Mouse (Mus musculus): ENCODE measurements around the gene 1600014C10Rik.

The 1600014C10Rik gene

DNA sequence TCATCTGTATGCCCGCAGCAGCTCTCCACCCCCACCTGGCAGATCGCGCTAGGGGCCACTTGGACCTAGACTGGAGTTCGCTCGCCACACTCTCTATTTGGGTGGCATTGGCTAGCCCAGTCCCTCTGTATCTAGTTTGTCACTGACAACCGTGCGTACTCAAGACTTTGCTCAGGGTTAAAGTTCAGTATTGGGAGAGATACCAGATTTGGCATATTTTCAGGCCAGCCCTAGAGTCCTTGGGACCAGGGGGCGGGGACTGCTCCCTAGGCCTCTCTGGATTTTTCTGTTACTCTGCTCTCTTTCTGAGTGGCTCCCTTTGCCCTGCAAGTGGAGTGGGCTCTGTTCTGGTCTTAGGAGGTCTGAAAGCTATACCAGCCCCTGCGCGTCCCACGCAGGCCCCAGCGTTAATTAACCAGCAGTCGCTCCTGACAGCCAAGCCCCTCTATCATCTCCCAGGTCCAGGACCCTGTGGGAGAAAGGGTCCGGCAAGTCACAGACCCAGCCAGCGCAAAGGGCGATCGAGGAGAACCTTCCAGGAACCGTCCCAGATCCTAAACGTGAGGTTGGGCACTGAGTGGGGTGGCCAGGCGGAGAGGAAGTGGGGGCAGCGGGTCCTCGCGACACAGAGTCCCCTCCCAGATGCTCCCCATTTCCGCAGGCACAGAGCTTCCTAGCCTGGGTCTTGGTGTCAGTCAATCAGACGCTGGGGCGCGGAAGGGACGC, at the start of gene 1600014C10Rik:
1600014C10Rik (plus strand) TSS at position 256 of the 726 bp plus-strand sequence.
- no peak for DNase-seq

DNA sequence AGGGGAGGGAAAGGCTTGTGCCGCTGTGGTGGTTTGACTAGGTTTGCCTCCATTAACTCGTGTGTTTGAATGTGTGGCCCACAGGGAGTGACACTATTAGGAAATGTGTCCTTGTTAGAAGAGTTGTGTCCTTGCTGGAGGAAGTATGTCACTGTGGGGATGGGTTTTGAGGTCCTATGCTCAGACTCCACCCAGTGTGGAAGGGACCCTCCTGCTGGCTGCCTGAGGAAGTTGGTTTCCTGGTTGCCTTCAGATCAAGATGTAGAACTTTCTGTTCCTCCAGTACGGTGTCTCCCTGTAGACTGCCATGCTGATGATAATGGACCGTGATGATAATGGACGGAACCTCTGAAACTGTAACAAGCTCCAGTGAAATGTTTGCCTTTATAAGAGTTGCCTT, 48.5 kb upstream of the 1600014C10Rik start:
- no peak for DNase-seq

DNA sequence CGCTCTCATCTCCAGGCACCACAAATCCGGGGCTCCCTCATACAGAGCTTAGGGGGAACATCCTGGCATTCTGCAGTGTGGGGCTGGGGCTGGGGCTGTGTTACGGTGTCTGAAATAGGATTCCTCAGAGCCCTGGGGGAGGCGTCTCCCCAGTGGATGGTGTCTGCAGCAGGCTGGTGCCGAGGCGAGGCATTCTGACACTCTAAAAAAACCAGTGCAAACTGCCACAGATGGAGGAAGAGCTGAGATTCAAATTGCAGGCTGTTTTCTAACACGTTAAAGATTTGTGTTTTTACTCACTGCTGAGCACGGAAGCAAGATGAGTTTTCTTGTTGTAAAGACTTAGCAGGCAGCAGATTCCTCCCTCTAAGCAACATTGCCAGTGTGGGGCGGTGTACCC, 42.7 kb upstream of the 1600014C10Rik start:
- DNase-seq: no peak

GRCm38 (mm10) chr7:38141747-38142545, 41.1 kb upstream of the 1600014C10Rik start:
- DNase-seq: peak; percentile 89 to 92

DNA sequence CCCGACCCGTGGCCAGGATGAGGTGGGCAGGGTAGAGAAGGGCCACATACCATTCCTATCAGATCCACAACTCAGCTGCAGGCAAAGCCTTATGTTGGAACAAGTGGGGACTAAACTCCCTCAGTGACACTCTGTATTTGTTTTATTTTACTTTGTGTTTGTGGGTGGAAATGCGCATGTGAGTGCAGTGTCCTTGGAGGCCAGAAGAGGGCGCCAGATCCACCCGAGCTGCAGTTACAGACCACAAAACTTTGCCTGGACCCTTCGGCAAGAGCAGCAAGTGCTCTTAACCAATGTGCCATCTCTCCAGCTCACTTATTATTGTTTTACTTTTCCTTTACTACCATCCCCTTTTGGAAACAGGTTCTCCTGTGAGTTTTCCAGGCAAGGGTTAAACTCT, 35.5 kb upstream of the 1600014C10Rik start:
- no peak for DNase-seq

GRCm38 (mm10) chr7:38151706-38152312, 31.2 kb upstream of the 1600014C10Rik start:
- DNase-seq: no peak

DNA sequence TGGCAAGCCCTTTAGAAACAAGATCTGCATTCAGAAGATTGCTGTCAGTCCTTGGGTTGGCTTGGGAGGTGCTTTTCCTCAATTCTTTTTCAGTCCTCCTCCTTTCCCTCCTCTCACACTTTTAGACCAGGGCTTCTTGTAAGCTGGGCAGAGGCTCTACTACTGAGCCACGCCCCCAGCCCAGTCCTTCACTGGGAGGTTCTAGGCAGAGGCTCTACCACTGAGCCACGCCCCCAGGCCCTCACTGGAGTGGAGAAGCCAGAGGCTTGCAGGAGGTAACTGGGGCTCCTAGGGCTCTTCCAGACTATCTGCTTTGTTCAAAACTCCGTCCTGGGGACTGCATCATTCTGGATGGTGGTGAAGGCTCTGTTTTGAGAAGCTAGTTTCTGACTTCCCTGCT, 30.4 kb upstream of the 1600014C10Rik start:
- no peak for DNase-seq

DNA sequence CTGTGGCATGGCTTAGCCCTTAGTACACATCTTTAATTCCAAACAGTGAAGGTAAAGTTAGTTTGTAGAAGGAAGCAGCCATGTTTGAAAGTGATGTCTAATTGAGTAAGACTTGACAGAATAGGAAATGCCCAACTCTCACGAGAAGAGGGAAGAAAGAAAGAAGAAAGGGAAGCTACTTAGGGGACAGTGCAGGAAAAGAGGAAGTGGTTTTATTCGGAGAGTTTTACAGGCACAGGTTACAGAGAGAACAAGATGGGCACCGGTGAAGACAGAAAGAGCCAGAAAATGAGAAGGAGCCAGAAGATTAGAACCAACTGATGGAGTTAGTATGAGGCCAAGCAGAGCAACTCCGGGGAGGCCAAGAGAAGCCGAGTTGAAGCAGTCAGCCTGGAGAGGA, 27.2 kb upstream of the 1600014C10Rik start:
- DNase-seq: no peak

- DNase-seq: no peak
Observed at GRCm38 (mm10) chr7:38158764-38159458, 24.1 kb upstream of the 1600014C10Rik start.

DNA sequence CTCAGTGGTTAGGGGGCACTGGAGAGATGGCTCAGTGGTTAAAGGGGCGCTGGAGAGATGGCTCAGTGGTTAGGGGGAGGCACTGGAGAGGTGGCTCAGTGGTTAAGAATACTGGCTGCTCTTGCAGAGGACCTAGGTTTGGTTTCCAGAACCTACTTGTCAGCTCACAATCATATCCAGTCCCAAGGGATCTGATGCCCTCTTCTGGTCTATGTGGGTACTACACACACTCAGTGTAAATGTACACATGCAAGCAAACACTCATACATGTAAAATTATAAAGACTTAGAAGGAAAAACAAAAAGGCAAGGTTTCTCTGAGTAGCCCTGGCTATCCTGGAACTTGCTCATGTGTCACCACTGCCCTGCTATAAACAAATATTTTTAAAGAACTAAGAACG, 21.6 kb upstream of the 1600014C10Rik start:
- no peak for DNase-seq

DNA sequence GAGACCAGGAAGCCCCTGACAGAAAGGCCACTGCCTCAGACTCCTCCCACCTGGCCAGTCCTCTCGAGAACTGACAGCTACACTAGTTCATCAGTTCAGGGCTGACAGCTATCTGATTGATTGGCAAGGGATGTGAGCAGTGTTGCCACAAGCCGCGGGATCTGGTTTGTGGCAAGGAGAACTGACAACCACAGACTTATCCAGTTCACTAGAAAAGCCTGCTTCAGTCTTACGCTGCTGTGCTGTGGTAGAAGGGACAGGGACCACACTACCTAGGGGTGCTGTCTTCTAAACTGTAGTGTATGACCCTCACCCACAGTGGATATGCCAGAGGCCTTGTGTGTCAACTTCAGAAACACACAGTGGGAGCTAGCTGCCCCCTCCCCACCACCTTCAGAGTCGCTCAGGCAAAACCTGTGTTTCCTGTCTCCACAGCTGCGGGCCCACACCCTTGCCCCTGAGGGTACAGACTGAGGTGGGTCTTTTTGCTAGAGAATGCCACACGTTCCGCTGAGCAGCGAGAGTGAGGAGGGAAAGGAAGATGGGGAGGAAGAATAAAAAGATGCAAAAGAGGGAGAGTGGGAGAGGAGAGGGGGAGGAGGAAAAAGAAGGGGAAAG, 19.5 kb upstream of the 1600014C10Rik start:
- DNase-seq: no peak

GRCm38 (mm10) chr7:38166930-38167645, 15.9 kb upstream of the 1600014C10Rik start:
- DNase-seq: no peak

DNA sequence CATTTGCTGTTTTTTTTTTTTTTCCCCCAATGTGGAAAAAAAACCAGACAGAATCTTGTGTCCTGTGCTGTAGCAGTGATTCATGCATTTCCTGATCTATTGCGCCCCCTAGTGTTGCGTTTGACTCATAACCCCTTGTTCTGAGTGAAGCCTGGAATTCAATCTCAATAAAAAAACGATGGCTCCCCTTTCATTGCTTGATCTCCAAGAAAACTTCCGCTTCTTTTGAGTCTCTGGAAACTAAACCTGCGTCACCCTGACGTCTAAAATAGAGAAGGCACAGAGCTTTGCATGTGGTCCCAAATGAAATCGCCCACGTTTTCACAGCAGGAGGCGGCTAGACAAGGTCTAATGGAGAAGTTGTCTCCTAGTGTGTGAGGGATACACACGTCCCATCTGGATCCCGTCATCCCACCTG, 15.3 kb upstream of the 1600014C10Rik start:
- DNase-seq: peak; percentile 53 to 54

GRCm38 (mm10) chr7:38173871-38174270, 9.1 kb upstream of the 1600014C10Rik start:
- no peak for DNase-seq

DNA sequence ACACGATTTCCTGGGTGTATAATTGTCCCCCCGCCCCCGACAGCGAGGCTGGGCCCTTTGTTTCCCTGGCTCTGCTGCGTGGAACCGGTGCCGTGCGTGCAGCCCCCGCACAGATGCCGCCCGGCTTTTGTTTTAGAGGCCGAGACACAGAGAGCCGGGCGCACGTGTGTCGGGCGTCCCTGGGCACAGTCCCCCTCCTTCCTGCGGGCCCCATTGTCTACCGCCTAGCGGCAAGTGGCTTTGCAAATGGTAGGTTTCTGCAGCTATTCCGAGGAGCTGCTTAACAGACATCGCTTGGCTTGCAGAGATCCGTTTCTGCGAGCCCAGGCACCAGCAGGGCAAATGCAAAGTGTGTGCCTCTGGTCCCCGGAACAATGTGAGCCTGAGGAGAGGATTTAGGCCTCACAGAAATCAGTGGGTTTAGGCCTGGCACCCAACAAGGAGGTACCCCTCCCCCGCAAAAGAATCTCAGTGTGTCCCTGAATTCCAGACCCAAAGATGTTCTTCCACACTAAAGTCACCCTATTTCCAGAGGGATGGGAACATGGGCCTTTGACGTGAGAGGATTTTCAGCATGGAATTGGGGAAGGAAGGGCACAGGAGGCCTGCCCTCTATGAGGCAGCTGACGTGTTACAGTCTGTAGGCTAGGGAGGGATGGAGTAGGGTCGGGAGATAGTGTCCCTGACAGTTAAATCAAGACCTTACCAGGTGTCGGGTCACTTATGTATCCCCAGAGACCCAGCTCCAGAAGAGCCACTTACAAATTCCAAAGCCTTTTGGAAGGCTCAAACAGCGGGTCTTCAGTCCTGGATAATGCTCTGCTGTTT, 8.5 kb upstream of the 1600014C10Rik start:
- no peak for DNase-seq

GRCm38 (mm10) chr7:38176056-38176455, 7.0 kb upstream of the 1600014C10Rik start:
- no peak for DNase-seq

- DNase-seq: no peak
Observed at GRCm38 (mm10) chr7:38179896-38180295, 3.1 kb upstream of the 1600014C10Rik start.

DNA sequence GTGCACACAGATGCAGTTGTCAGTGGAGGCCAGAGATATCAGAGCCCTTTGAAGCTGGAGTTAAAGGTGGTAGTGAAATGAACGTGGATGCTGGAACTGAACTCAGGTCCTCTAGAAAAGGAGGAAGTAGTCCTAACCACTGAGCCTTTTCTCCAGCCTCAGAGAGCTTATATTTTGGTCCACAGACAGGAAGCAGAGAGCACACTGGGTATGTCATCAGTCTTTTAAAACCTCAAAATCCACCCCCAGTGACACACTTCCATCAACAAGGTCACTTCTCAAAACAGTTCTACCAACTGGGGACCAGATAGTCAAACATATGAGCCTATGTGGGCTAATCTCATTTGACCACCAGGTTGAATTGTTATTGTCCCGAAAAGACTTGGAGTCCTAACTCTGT, 1.7 kb upstream of the 1600014C10Rik start:
- no peak for DNase-seq

DNA sequence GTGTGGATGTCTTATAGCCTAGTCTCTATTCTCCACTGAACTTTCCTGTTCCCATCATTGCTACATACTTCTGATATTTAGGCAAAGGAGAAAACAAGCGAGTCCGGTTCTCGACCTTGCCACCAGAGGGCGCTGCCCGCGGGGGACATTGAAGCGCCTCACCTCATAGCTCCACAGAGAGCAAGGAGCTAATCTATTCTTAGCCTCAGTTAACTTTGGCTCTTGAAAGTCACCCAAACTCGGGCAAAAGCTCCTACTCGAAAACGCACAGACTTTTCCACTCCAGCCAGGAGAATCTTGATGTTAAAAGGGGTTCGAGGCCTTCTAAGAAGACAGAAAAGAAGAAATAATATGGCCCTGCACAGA, 438 bp upstream of the 1600014C10Rik start:
- peak; percentile 86 to 90 for DNase-seq

GRCm38 (mm10) chr7:38183709-38184417, 846 bp downstream of the 1600014C10Rik start:
- peak; percentile 91 to 94 for DNase-seq

DNA sequence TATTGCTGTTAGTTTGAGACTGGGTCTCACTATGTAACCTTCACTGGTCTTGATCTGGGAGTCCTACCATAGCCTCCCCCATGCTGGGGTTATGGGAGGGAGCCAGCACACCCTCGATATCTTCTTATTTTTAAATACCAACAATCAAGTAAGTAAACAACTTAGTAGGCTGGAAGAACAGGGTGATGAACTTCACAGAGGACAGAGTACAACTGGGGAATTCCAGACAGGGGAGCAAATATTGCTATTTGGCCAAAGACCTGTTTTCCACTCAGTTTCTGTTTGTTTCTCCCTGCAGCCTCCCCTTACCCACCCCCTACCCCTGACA, 1.4 kb downstream of the 1600014C10Rik start:
- DNase-seq: no peak
